Mouse (Mus musculus) limb, embryonic 12.5 days (tissue): ENCODE measurements around the gene Spx. TPM values are rescaled to one million over a fixed set of nuclear protein-coding genes. Genes with fewer than 3 reads are reported as not detected.

Source experiments
- ATAC-seq: fragments of 200-750 bp; cut with Nextera tagmentation; 2 replicates; pipeline ENCODE4 v1.8.0; 2017; ENCODE audit warnings: low read depth, moderate TSS enrichment; ENCODE audit not compliant: insufficient number of reproducible peaks, insufficient read depth, low FRiP score, low TSS enrichment
- H3K27ac ChIP-seq: fragments of 300-500 bp; sonication (generic); 2 replicates; pipeline ENCODE4 v1.5.1; 2016; ENCODE audit warnings: mild to moderate bottlenecking, moderate library complexity
- H3K27me3 ChIP-seq: fragments of 300-500 bp; sonication (generic); 2 replicates; pipeline ENCODE4 v1.6.1; 2016; ENCODE audit warnings: mild to moderate bottlenecking, moderate library complexity
- H3K36me3 ChIP-seq: fragments of 300-500 bp; sonication (generic); 2 replicates; pipeline ENCODE4 v1.6.1; 2016; ENCODE audit warnings: mild to moderate bottlenecking, moderate library complexity
- H3K4me1 ChIP-seq: fragments of 300-500 bp; sonication (generic); replicated peaks from 2 replicates; pipeline ENCODE4 v1.6.1; 2016
- H3K4me2 ChIP-seq: fragments of 300-500 bp; sonication (generic); 2 replicates; pipeline ENCODE4 v1.6.1; 2016; ENCODE audit warnings: mild to moderate bottlenecking, moderate library complexity
- H3K4me3 ChIP-seq: fragments of 300-500 bp; sonication (generic); replicated peaks from 2 replicates; pipeline ENCODE4 v1.5.1; 2016; ENCODE audit warnings: mild to moderate bottlenecking
- H3K9ac ChIP-seq: fragments of 300-500 bp; sonication (generic); replicated peaks from 2 replicates; pipeline ENCODE4 v1.6.1; 2016; ENCODE audit warnings: mild to moderate bottlenecking, moderate library complexity
- H3K9me3 ChIP-seq: fragments of 300-500 bp; sonication (generic); 2 replicates; pipeline ENCODE4 v1.6.1; 2016; ENCODE audit warnings: mild to moderate bottlenecking, moderate library complexity
- WGBS: fragments of 180-500 bp; shearing (Covaris S2); methylation state at CpG from one replicate; pipeline ENCODE4 v1.1.7; 2016; 5-methylcytosine and 5-hydroxymethylcytosine counted together
- polyA plus RNA-seq: library from polyadenylated mRNA; unstranded; fragments of >200 nt; fragmentation: Nextera tagmentation; extraction: Ambion mirVana; gene quantifications from 2 replicates; pipeline ENCODE4 v1.2.1, GENCODE M21; 2016

Gene Spx
- polyA plus RNA-seq, 1 experiment from 2014 or later = 1.7 TPM

DNA sequence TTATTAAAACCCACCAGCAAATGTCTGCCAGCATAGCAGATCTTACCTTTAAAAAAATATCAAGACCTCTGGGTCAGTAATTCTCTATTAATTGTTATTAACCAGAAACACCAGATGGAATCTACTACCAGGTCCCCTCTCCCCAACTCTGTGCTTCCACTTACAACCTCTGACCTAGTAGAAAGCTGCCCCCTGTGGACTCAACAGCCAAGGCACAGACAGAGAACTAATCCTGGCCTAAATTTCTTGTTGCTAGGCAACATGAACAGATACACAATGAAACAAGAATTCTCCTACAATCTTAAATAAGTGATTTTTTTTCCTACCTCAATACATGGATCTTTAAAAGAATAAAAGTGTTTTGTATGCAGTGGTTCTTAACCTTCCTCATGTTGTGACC lies 15.8 kb downstream of the Spx start:
- Histone ChIP-seq H3K9me3 (no peaks in the 10 kb centered on the region), H3K9ac (no peak overlapping the region), H3K4me2 (no peak overlapping the region), H3K27ac (no peak overlapping the region), H3K4me1 (no peaks in the 10 kb centered on the region), H3K36me3 (no peaks in the 10 kb centered on the region), H3K4me3 (no peak overlapping the region), H3K27me3 (no peaks in the 10 kb centered on the region)
- no peak for ATAC-seq

DNA sequence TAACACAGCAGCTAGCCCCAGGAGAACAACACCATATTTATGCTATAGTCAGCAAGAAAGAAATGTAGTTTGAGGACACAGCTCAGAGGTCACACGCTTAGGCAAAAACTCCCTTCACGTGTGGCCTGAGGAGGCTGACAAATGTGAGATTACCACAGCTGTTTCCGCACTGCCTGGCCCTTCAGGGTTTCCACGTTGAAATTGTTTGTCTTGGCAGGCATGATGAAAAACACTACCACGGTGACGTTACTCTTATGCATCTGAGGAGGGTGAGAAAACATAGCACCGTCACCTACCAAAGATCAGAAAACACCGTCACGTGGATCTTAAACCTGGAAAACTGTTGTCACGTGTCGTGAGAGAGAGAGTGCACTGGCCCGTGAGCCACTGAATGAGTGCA lies 38.1 kb downstream of the Spx start:
- 75% methylated on average over 12 of the region's 12 CpGs for WGBS
- H3K4me2 ChIP-seq = no peak overlapping the region
- no peak overlapping the region for H3K4me3 ChIP-seq
- no peaks in the 10 kb centered on the region for H3K36me3 ChIP-seq
- H3K9ac ChIP-seq = no peak overlapping the region
- ATAC-seq = no peak
- no peaks in the 10 kb centered on the region for H3K27me3 ChIP-seq
- H3K27ac ChIP-seq = no peak overlapping the region
- H3K4me1 ChIP-seq = no peaks in the 10 kb centered on the region; the same call in 1 of the 2 replicates
- no peaks in the 10 kb centered on the region; the same call in 1 of the 2 replicates for H3K9me3 ChIP-seq

DNA sequence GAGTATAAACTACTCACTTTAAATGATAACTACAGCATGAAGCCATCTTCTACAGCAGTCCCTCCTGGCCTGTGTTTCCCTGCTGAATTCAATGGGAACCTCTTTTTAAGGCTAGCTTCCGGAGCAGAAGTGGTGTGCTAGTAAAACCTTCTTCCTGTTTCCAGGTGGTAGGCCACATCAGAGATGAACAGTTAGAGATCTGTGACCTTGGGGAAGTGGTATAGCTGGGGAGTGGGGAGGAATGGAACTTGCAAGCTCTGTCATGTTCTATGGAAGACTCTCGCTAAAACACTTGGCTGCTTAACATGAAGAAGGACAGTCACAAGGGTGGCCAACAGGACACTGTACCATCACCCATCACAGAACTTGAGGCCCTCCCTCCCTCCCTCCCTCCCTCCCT lies 40.1 kb downstream of the Spx start:
- no peaks in the 10 kb centered on the region for H3K27me3 ChIP-seq
- H3K4me2 ChIP-seq = no peak overlapping the region
- no peak overlapping the region for H3K4me3 ChIP-seq
- H3K27ac ChIP-seq = no peak overlapping the region
- WGBS = 76% methylated on average over 2 of the region's 2 CpGs
- no peaks in the 10 kb centered on the region; the same call in none of the 2 replicates for H3K4me1 ChIP-seq
- ATAC-seq = no peak
- H3K9ac ChIP-seq = no peak overlapping the region
- H3K9me3 ChIP-seq = no peaks in the 10 kb centered on the region; the same call in 1 of the 2 replicates
- no peaks in the 10 kb centered on the region for H3K36me3 ChIP-seq

DNA sequence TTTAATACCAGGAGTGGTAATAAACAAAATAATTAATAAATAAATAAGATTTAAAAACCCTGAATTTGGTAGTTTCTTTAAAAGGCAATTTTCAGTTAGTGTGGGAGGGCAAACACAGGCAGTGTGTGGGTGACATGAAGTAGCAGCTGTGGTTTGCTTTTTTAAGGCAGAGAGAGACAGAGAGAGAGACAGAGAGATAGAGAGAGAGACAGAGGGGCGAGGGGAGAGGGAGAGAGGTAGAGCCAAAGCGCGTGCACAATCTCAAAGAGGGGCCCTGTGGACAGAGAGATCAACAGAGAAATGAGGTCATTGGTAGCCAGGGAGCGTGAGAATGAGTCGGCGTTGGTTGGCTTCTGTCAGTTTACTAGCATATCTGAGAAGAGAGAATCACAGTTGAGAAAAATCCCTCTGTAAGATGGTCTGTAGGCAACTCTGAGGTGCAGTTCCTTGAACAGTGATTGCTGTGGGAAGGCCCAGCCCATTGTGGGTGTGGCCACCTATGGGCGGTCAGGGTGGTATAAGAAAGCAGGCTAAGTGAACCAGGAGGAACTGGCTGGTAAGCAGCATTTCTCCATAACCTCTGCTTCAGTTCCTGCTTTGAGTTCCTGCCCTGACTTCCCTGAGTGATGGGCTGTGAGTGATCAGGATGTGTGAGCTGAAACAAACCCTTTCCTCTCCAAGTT lies 42.2 kb downstream of the Spx start:
- Histone ChIP-seq H3K9ac (no peak overlapping the region), H3K4me2 (no peak overlapping the region), H3K36me3 (no peaks in the 10 kb centered on the region), H3K4me3 (no peak overlapping the region), H3K4me1 (no peaks in the 10 kb centered on the region; the same call in none of the 2 replicates), H3K27me3 (no peaks in the 10 kb centered on the region), H3K27ac (no peak overlapping the region), H3K9me3 (no peaks in the 10 kb centered on the region; the same call in 1 of the 2 replicates)
- no peak for ATAC-seq
- 72% methylated on average over 7 of the region's 7 CpGs for WGBS

GRCm38 (mm10) chr6:142458010-142458409 lies 44.8 kb downstream of the Spx start:
- Histone ChIP-seq H3K4me1 (no peaks in the 10 kb centered on the region; the same call in none of the 2 replicates), H3K4me2 (no peak overlapping the region), H3K9ac (no peak overlapping the region), H3K27ac (no peak overlapping the region), H3K27me3 (no peaks in the 10 kb centered on the region; the same call in 1 of the 2 replicates), H3K36me3 (no peaks in the 10 kb centered on the region), H3K4me3 (no peak overlapping the region), H3K9me3 (no peaks in the 10 kb centered on the region; the same call in 1 of the 2 replicates)
- 43% methylated on average over 7 of the region's 7 CpGs for WGBS
- 0 out of 2 replicates have a peak, but pooled peaks have one; percentile 24 for ATAC-seq

- no peaks in the 10 kb centered on the region; the same call in none of the 2 replicates for H3K4me1 ChIP-seq
- H3K4me2 ChIP-seq = no peak overlapping the region
- no peaks in the 10 kb centered on the region; the same call in 1 of the 2 replicates for H3K27me3 ChIP-seq
- H3K36me3 ChIP-seq = no peaks in the 10 kb centered on the region
- ATAC-seq = no peak
- WGBS = 79% methylated on average over 14 of the region's 14 CpGs
- no peaks in the 10 kb centered on the region; the same call in 1 of the 2 replicates for H3K9me3 ChIP-seq
- H3K27ac ChIP-seq = no peak overlapping the region
- no peak overlapping the region for H3K4me3 ChIP-seq
- H3K9ac ChIP-seq = no peak overlapping the region
Observed at GRCm38 (mm10) chr6:142459017-142459678, 45.9 kb downstream of the Spx start.

GRCm38 (mm10) chr6:142462194-142462593 lies 49.0 kb downstream of the Spx start:
- Histone ChIP-seq H3K4me1 (peaks cover under 1% of the 10 kb centered on the region; the same call in 1 of the 2 replicates), H3K4me2 (no peak overlapping the region), H3K9ac (no peak overlapping the region), H3K9me3 (no peaks in the 10 kb centered on the region), H3K4me3 (no peak overlapping the region), H3K27ac (no peak overlapping the region), H3K36me3 (no peaks in the 10 kb centered on the region), H3K27me3 (no peaks in the 10 kb centered on the region; the same call in 1 of the 2 replicates)
- WGBS = 60% methylated on average over 6 of the region's 6 CpGs
- no peak for ATAC-seq

Other genes starting within 250 kb of the Spx start
- not detected in 2 replicates for gene Slco1a6, start 204.9 kb upstream of the Spx start, polyA plus RNA-seq
- not detected in 2 replicates for gene Iapp, start 115.0 kb upstream of the Spx start, polyA plus RNA-seq
- gene Slco1a5, start 90.5 kb upstream of the Spx start, polyA plus RNA-seq = not detected in 2 replicates
- 17.1 and 17.6 TPM in 2 replicates for gene Pyroxd1, start 67.8 kb upstream of the Spx start, polyA plus RNA-seq
- gene Recql, start 26.4 kb upstream of the Spx start, polyA plus RNA-seq = 29.7 and 32.2 TPM in 2 replicates
- 116 and 118 TPM in 2 replicates for gene Golt1b, start 26.2 kb upstream of the Spx start, polyA plus RNA-seq
- not detected in 2 replicates for gene Gys2, start 59.7 kb downstream of the Spx start, polyA plus RNA-seq
- gene Ldhb, start 94.5 kb downstream of the Spx start, polyA plus RNA-seq = 480 and 486 TPM in 2 replicates
- 0.44 and 0.59 TPM in 2 replicates for gene Kcnj8, start 158.2 kb downstream of the Spx start, polyA plus RNA-seq